ENCODE assay signal across 8 mouse cellular contexts in genomic region chr8:109693146-109693900, GRCm38 (mm10). TPM values are rescaled to one million over a fixed set of nuclear protein-coding genes. Genes with fewer than 3 reads are reported as not detected.
DNase-seq lines count a peak whose midpoint lies in the region; ATAC-seq and TF ChIP-seq lines count a peak whose summit lies in the region.

Ist1 (minus strand) TSS chr8:109693260.

- H3K9ac ChIP-seq in forebrain, embryonic 16.5 days (replicated peaks; ENCODE audit: low read depth, low read length) = peak within 1 kb of the TSS; percentile 99
- peak within 1 kb of the TSS; percentile 96 for H3K9ac ChIP-seq in lung, embryonic 14.5 days

- H3K4me3 ChIP-seq in G1E (ENCODE audit: low read depth, low read length) = peak within 1 kb of the TSS; percentile 98
- peak within 1 kb of the TSS; percentile 100 for H3K4me3 ChIP-seq in forebrain, embryonic 16.5 days (replicated peaks; ENCODE audit: low read length)
- peak within 1 kb of the TSS; percentile 100 for H3K4me3 ChIP-seq in layer of hippocampus, adult 2 months
- H3K4me3 ChIP-seq in lung, embryonic 14.5 days (ENCODE audit: low read depth, low read length) = peak within 1 kb of the TSS; percentile 100
- peak within 1 kb of the TSS; percentile 64 for H3K4me3 ChIP-seq in olfactory bulb, adult 2 months (ENCODE audit: insufficient read depth, low read depth, low read length)
- peak within 1 kb of the TSS; percentile 93 for H3K4me3 ChIP-seq in thymus, adult 2 months (ENCODE audit: control insufficient read depth, insufficient read depth, low read length)

- TF ChIP-seq CTCF in G1E (IDR thresholded peaks at IDR 0.05; ENCODE audit: low read depth, low read length) = no peak
- TF ChIP-seq CTCF in layer of hippocampus, adult 2 months (conservative IDR thresholded peaks at IDR 0.05) = no peak
- no peak for TF ChIP-seq CTCF in lung, embryonic 14.5 days (IDR thresholded peaks at IDR 0.05; ENCODE audit: low read depth)
- TF ChIP-seq CTCF in olfactory bulb, adult 2 months (IDR thresholded peaks at IDR 0.05; ENCODE audit: insufficient read depth, low read depth, low read length) = no peak
- TF ChIP-seq CTCF in thymus, adult 2 months (IDR thresholded peaks at IDR 0.05; ENCODE audit: borderline replicate concordance, control insufficient read depth, extremely low read depth, insufficient read depth, low read length, poor library complexity) = no peak

- peak; percentile 95 for ATAC-seq in G1E (ENCODE audit: extremely low read depth, insufficient number of reproducible peaks, low FRiP score, poor library complexity, severe bottlenecking)
- ATAC-seq in forebrain, embryonic 16.5 days = peak; percentile 98
- ATAC-seq in lung, embryonic 14.5 days (ENCODE audit: insufficient read depth) = peak; percentile 98

- intact Hi-C loops in heart, postnatal 36 days (cut with DNase I) = loop anchor here (1.0 to 10.0 kb wide), 4 partner anchors 12 to 521 kb away; partner anchors contain the start of genes Cmtr2, Dhodh and Zfp821

- TF ChIP-seq POLR2A in olfactory bulb, adult 2 months (IDR thresholded peaks at IDR 0.05; ENCODE audit: insufficient read depth, low read depth, low read length) = peak; percentile 94
- TF ChIP-seq POLR2A in thymus, adult 2 months (IDR thresholded peaks at IDR 0.05; ENCODE audit: control insufficient read depth, extremely low read depth, insufficient read depth, low read length, poor library complexity) = peak; percentile 93

- no peaks in the 10 kb centered on the region for H3K9me3 ChIP-seq in G1E (replicated peaks)
- no peaks in the 10 kb centered on the region for H3K9me3 ChIP-seq in forebrain, embryonic 16.5 days (ENCODE audit: control insufficient read depth, low read length)
- H3K9me3 ChIP-seq in lung, embryonic 14.5 days (ENCODE audit: low read depth, low read length) = no peaks in the 10 kb centered on the region

- peak; percentile 89 for DNase-seq in G1E (ENCODE audit: low spot score)
- peak; percentile 98 for DNase-seq in cerebellum, adult 18-20 months
- peak; percentile 97 to 98 for DNase-seq in heart, postnatal 36 days
- peak; percentile 97 to 98 for DNase-seq in layer of hippocampus, adult 2 months (ENCODE audit: low spot score in 2 of 2)
- DNase-seq in lung, embryonic 14.5 days = peak; percentile 100
- peak; percentile 98 for DNase-seq in thymus, adult 2 months

- H3K4me2 ChIP-seq in forebrain, embryonic 16.5 days (ENCODE audit: low read length) = peak within 1 kb of the TSS; percentile 75
- H3K4me2 ChIP-seq in lung, embryonic 14.5 days = peak within 1 kb of the TSS; percentile 60

- H3K4me1 ChIP-seq in G1E (ENCODE audit: insufficient read depth, low read depth, low read length) = peaks cover 32% of the 10 kb centered on the region
- peaks cover 19% of the 10 kb centered on the region for H3K4me1 ChIP-seq in forebrain, embryonic 16.5 days (replicated peaks; ENCODE audit: control insufficient read depth, insufficient read depth, low read length)
- 0 out of 2 replicates have a peak, but pooled peaks cover 4% of the 10 kb centered on the region for H3K4me1 ChIP-seq in lung, embryonic 14.5 days (ENCODE audit: insufficient read depth)
- peaks cover 6% of the 10 kb centered on the region for H3K4me1 ChIP-seq in olfactory bulb, adult 2 months (ENCODE audit: control insufficient read depth, insufficient read depth, low read length)
- peaks cover 10% of the 10 kb centered on the region for H3K4me1 ChIP-seq in thymus, adult 2 months (replicated peaks; ENCODE audit: control insufficient read depth, insufficient read depth, low read length)

- under 1% methylated on average over 57 of the region's 57 CpGs for WGBS in forebrain, embryonic 16.5 days
- under 1% methylated on average over 57 of the region's 57 CpGs for WGBS in lung, embryonic 14.5 days
- WGBS in olfactory bulb, adult 2 months = under 1% methylated on average over 57 of the region's 57 CpGs
- under 1% methylated on average over 57 of the region's 57 CpGs for WGBS in thymus, adult 2 months

- peak within 1 kb of the TSS; percentile 81 for H3K27ac ChIP-seq in forebrain, embryonic 16.5 days (ENCODE audit: low read length)
- H3K27ac ChIP-seq in layer of hippocampus, adult 2 months = peak within 1 kb of the TSS; percentile 96
- H3K27ac ChIP-seq in lung, embryonic 14.5 days (ENCODE audit: low read depth) = peak within 1 kb of the TSS; percentile 71
- H3K27ac ChIP-seq in olfactory bulb, adult 2 months (ENCODE audit: insufficient read depth, low read depth, low read length) = peak within 1 kb of the TSS; percentile 80
- H3K27ac ChIP-seq in thymus, adult 2 months (ENCODE audit: control insufficient read depth, insufficient read depth, low read length) = 0 out of 2 replicates have a peak within 1 kb of the TSS, but pooled peaks have one; percentile 21

- peaks cover 5% of the 10 kb centered on the region; the same call in 1 of the 2 replicates for H3K27me3 ChIP-seq in G1E (ENCODE audit: insufficient read depth, low read length)
- H3K27me3 ChIP-seq in forebrain, embryonic 16.5 days (replicated peaks; ENCODE audit: control insufficient read depth, insufficient read depth, low read length) = no peaks in the 10 kb centered on the region
- H3K27me3 ChIP-seq in lung, embryonic 14.5 days (ENCODE audit: insufficient read depth, low read length) = no peaks in the 10 kb centered on the region
- no peaks in the 10 kb centered on the region for H3K27me3 ChIP-seq in thymus, adult 2 months (ENCODE audit: control insufficient read depth, insufficient read depth, low read length)

- peaks cover 23% of the 10 kb centered on the region for H3K36me3 ChIP-seq in G1E (replicated peaks)
- H3K36me3 ChIP-seq in forebrain, embryonic 16.5 days (ENCODE audit: control insufficient read depth, insufficient read depth) = no peaks in the 10 kb centered on the region
- no peaks in the 10 kb centered on the region for H3K36me3 ChIP-seq in lung, embryonic 14.5 days (ENCODE audit: insufficient read depth)
- H3K36me3 ChIP-seq in thymus, adult 2 months (ENCODE audit: control insufficient read depth, insufficient read depth, low read length) = no peaks in the 10 kb centered on the region

RNA-seq across cellular contexts. Expression of gene Ist1, which starts in this region (rescaled TPM):
- total RNA-seq in G1E (2014; fragmentation: Nextera tagmentation) (55.1 and 69.7 TPM in 2 replicates), G1E (2017) (88.4 and 92.4 TPM in 2 replicates)
- polyA plus RNA-seq in G1E (2012) = 23.4 and 25.8 TPM in 2 replicates
- polyA plus RNA-seq in forebrain, embryonic 16.5 days (2015; fragmentation: Nextera tagmentation; extraction: Ambion mirVana) = 187 and 199 TPM in 2 replicates
- 10 to 100 TPM; 40.5 to 42.8 TPM for total RNA-seq in heart, postnatal 36 days (2021)
- total RNA-seq in layer of hippocampus, adult 2 months (2021) = 10 to 100 TPM; 87.0 to 94.9 TPM
- 136 and 140 TPM in 2 replicates for polyA plus RNA-seq in lung, embryonic 14.5 days (2014; fragmentation: Nextera tagmentation; extraction: Ambion mirVana)
- polyA plus RNA-seq in olfactory bulb, adult 2 months (2012; ENCODE audit: insufficient read depth, insufficient read length, low replicate concordance, missing spikeins) = 88.0 TPM in 1 of 2 replicates, not detected in the other
- 60.3 and 67.8 TPM in 2 replicates for polyA plus RNA-seq in thymus, adult 2 months (2012; rRNA removed)

Comparison
In these comparisons a context has a peak if more than half of its experiments do, and no peak if none do; other contexts are left out.
1. Peak in every context shown above with its lines: DNase-seq, ATAC-seq, H3K4me3 ChIP-seq and H3K27ac ChIP-seq.
2. H3K27ac ChIP-seq: peak in every context shown above with its lines; median percentile 96 in layer of hippocampus, adult 2 months; 81 in forebrain, embryonic 16.5 days; 80 in olfactory bulb, adult 2 months; 71 in lung, embryonic 14.5 days; 21 in thymus, adult 2 months.